Mouse (Mus musculus): ENCODE data around the gene Cd46. TPM values are rescaled to one million over a fixed set of nuclear protein-coding genes. Genes with fewer than 3 reads are reported as not detected.

Cd46 gene
- polyA plus RNA-seq, 1 experiment from 2014 or later, result 1.2 TPM

DNA sequence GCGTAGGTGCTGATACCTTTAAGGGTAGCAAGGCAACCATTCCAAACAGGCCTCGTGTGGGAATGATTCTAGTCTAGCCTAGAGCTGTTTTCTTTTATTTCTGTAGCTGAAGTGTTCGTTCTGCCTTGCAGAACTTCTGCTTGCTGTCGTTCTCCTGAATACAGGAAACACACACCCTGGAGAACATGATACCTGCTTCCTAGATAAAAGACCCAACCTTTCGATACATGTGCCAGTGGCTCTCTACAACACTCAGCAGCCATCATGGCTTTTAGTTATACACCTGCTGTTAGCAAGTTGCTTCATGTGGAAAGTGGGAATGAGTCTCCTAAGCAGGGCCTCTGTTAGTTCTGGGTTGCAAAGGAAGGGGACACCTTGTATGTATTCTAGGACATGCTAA, 97.8 kb downstream of the Cd46 start:
- Histone ChIP-seq H3K36me3 (no peaks in the 10 kb centered on the region), H3K9ac (replicated peaks) (no peak overlapping the region), H3K4me1 (no peaks in the 10 kb centered on the region), H3K4me3 (replicated peaks) (no peak overlapping the region), H3K9me3 (replicated peaks) (no peaks in the 10 kb centered on the region), H3K27me3 (replicated peaks) (no peaks in the 10 kb centered on the region), H3K4me2 (no peak overlapping the region), H3K27ac (replicated peaks) (no peak overlapping the region)
- ATAC-seq (ENCODE audit: low FRiP score), result no peak
- WGBS, result 87% methylated on average over 5 of the region's 5 CpGs

DNA sequence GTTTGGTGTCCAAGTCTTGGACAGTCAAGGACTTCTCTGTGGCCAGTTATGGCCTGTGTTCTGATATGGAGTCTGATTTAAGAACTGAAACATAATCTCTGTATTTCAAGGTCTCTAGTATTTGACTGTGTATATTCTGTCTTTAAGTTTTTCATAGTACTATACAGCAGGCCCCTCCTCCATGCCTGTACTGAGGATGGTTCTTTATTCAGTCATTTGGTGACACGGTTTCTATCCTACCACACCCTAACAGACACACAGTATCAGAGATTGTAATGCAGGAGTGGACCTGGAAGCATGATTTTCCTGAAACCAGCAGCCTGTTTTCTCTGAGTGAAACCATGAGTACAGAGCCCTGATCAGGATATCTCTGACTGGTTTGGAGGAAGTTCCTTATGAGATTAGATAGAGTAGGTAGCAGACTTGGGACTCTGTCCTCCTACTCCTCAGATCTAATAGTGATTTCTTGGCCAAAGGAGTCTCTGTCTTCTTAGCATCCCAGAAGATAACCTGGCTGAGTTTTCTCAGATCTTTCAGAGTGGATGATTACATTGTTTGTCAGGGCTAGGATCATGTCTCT, 98.5 kb downstream of the Cd46 start:
- no peaks in the 10 kb centered on the region for H3K36me3 ChIP-seq
- H3K4me1 ChIP-seq, result no peaks in the 10 kb centered on the region
- H3K9me3 ChIP-seq (replicated peaks), result no peaks in the 10 kb centered on the region
- H3K9ac ChIP-seq (replicated peaks), result no peak overlapping the region
- H3K27me3 ChIP-seq (replicated peaks), result no peaks in the 10 kb centered on the region
- H3K4me3 ChIP-seq (replicated peaks), result no peak overlapping the region
- H3K27ac ChIP-seq (replicated peaks), result no peak overlapping the region
- ATAC-seq (ENCODE audit: low FRiP score), result no peak
- WGBS, result 84% methylated on average over 1 of the region's 1 CpGs
- no peak overlapping the region for H3K4me2 ChIP-seq

DNA sequence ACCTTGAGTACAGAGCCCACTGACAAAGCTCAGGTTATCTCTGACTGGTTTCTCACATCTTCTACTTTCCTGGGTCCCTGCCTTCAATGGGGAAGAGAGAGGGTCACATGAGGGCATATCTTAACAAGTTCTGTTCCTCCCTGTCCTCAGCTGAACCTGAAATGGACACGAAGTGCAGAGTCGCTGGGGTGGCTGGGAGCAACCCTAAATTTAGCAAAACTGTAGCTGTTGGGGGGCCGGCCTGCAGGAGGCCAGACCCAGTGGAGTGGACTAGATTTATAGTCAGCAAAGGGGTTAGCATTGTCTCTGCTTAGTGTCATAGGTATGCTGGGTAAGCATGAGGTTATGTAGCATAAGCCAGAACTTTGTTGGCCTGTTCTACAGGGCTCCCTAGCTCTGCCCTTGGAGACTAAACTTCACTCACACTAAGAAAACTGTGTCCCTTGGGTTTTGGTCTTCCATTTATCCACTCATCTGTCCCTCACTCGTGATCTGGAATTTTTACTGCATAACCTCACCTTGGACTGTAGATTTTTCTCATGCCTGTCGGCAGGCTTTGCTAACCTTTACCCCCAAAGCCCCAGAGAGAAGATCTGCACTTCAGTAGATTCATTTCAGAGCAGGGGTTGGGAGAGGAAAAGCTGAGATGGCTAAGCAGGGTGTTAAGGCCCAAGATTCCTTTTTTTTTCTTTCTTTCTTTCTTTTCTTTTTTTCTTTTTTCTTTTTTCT, 99.3 kb downstream of the Cd46 start:
- WGBS, result 84% methylated on average over 5 of the region's 5 CpGs
- ATAC-seq (ENCODE audit: low FRiP score), result no peak
- Histone ChIP-seq H3K9ac (replicated peaks) (no peak overlapping the region), H3K4me1 (no peaks in the 10 kb centered on the region), H3K27me3 (replicated peaks) (no peaks in the 10 kb centered on the region), H3K4me3 (replicated peaks) (no peak overlapping the region), H3K4me2 (no peak overlapping the region), H3K36me3 (no peaks in the 10 kb centered on the region), H3K9me3 (replicated peaks) (no peaks in the 10 kb centered on the region), H3K27ac (replicated peaks) (no peak overlapping the region)

DNA sequence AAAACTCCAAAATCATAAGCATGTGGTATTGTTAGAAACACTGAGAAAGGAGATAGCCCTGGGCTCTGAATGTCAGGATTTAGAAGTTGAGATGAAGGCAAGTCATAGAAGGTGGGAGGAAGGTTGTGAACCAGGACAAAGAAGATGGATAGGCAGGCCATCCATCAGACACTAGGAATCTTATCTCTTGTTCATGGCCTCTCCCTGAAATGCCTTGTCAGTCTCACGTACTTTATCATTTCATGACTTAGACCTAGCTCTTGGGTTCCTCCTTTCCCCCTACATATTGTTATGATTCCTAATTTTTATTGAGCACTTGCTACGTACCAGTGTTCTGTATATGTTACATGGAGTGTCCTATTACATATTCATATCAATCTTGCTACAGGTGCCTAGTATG, 100.4 kb downstream of the Cd46 start:
- WGBS, result 92% methylated on average over 2 of the region's 2 CpGs
- H3K4me3 ChIP-seq (replicated peaks), result no peak overlapping the region
- no peak for ATAC-seq (ENCODE audit: low FRiP score)

DNA sequence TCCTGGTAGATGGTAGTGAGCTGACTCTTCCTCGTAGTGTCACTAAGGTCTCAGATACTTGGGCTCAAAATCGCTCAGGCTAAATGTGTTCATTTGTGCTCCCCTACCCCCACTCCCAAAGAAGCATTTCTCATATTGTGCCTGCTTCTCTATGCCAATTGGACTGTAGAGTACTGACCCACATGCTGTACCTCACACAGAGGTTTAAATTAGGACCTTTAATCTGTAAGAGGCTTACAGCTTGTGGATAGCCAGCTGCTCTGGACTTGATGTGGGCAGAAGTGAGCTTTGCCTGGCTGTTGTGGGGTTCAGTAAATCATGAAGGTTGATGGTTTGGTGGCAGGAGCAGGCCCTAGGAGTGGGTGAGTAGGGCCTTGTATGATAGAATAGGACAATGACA, 101.1 kb downstream of the Cd46 start:
- 91% methylated on average over 2 of the region's 2 CpGs for WGBS
- Histone ChIP-seq H3K27ac (replicated peaks) (no peak overlapping the region), H3K4me3 (replicated peaks) (no peak overlapping the region), H3K4me1 (no peaks in the 10 kb centered on the region), H3K36me3 (no peaks in the 10 kb centered on the region), H3K9ac (replicated peaks) (no peak overlapping the region), H3K27me3 (replicated peaks) (no peaks in the 10 kb centered on the region), H3K9me3 (replicated peaks) (no peaks in the 10 kb centered on the region), H3K4me2 (no peak overlapping the region)
- no peak for ATAC-seq (ENCODE audit: low FRiP score)

More for the DNA sequence above, 100.4 kb downstream of the Cd46 start:
- Histone ChIP-seq H3K9me3 (replicated peaks) (no peaks in the 10 kb centered on the region), H3K27me3 (replicated peaks) (no peaks in the 10 kb centered on the region), H3K4me1 (no peaks in the 10 kb centered on the region), H3K36me3 (no peaks in the 10 kb centered on the region), H3K4me2 (no peak overlapping the region), H3K27ac (replicated peaks) (no peak overlapping the region), H3K9ac (replicated peaks) (no peak overlapping the region)

DNA sequence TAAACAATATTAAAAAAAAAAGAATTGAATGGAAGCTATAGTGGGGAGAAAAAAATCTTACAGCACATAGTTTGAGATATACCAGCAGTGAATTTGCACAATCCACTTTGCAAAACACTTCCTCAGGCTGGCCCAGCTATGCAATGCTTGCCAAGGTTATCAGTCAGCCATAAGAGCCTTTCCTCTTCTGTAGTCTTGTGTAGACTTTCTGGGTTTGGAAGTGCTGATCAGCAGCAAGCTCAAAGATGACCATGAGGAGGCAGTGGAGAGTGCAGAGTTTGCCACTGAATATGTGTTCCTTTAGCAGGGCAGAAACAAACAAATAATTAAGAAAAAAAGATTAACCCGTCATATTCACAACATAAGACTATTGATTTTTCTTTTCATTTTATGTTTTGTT, 103.0 kb downstream of the Cd46 start:
- Histone ChIP-seq H3K27ac (replicated peaks) (no peak overlapping the region), H3K4me2 (no peak overlapping the region), H3K9me3 (replicated peaks) (no peaks in the 10 kb centered on the region), H3K27me3 (replicated peaks) (no peaks in the 10 kb centered on the region), H3K4me3 (replicated peaks) (no peak overlapping the region), H3K9ac (replicated peaks) (no peak overlapping the region), H3K36me3 (no peaks in the 10 kb centered on the region), H3K4me1 (no peaks in the 10 kb centered on the region)
- no peak for ATAC-seq (ENCODE audit: low FRiP score)
- WGBS, result 100% methylated on average over 1 of the region's 1 CpGs

MicroRNA genes within 50 kb of the gene (microRNA counts, 519-probe panel; counts per million panel counts)
- 2,696 counts per million, percentile 63 among the panel's probes with 10 or more counts for microRNA mmu-miR-29b
- 3,257 counts per million, percentile 79 among the panel's probes with 10 or more counts for microRNA mmu-miR-29c

Small RNA genes within 50 kb of the gene (microRNA-seq; reads per million reads assigned to microRNA genes)
- 2.6 reads per million, percentile 9 among the genes with 10 or more reads in this experiment for gene Mir29b-2
- gene Mir29c, result 73.0 reads per million, percentile 48 among the genes with 10 or more reads in this experiment

Other genes with a start within 250 kb of the Cd46 start
- gene Cd34, start 153.4 kb downstream of the Cd46 start, polyA plus RNA-seq (2015; fragmentation: Nextera tagmentation; extraction: Ambion mirVana), result 29.4 and 39.4 TPM in 2 replicates
- gene Cr1l, start 39.3 kb upstream of the Cd46 start, polyA plus RNA-seq (2015; fragmentation: Nextera tagmentation; extraction: Ambion mirVana), result 35.5 and 45.3 TPM in 2 replicates
- gene Cr2, start 84.5 kb upstream of the Cd46 start, polyA plus RNA-seq (2015; fragmentation: Nextera tagmentation; extraction: Ambion mirVana), result 0.46 and 0.89 TPM in 2 replicates

All from neural tube, embryonic 15.5 days (tissue).